23 mouse cellular contexts compared by ENCODE assay signal in genomic region chrX:85855938-85856337, GRCm38 (mm10). TPM values are rescaled to one million over a fixed set of nuclear protein-coding genes. Genes with fewer than 3 reads are reported as not detected.
DNase-seq lines count a peak whose midpoint lies in the region; ATAC-seq lines count a peak whose summit lies in the region.
"Had no signal": no experiment of that assay in that cellular context is flagged by ENCODE, and none has a peak within 500 bp of the region (broad histone marks: within the 10 kb centered on the region; RNA-seq: fewer than 3 reads in every experiment).

No protein-coding gene starts in this region.

- H3K4me3 ChIP-seq in intestine, embryonic 16.5 days (ENCODE audit: low read length): no peak overlapping the region
- H3K4me3 ChIP-seq in kidney, embryonic 14.5 days (ENCODE audit: low read length): no peak overlapping the region
- H3K4me3 ChIP-seq in forebrain, embryonic 10.5 days: no peak overlapping the region
- H3K4me3 ChIP-seq: embryonic facial prominence, embryonic 10.5 days; forebrain, embryonic 15.5 days; heart, adult 2 months; heart, embryonic 15.5 days; hindbrain, embryonic 10.5 days had no signal

- no peaks in the 10 kb centered on the region for H3K4me1 ChIP-seq in intestine, embryonic 16.5 days (ENCODE audit: control insufficient read depth, insufficient read depth, low read length)
- H3K4me1 ChIP-seq in kidney, embryonic 14.5 days (ENCODE audit: control insufficient read depth, insufficient read depth, low read length): no peaks in the 10 kb centered on the region
- no peaks in the 10 kb centered on the region for H3K4me1 ChIP-seq in forebrain, embryonic 10.5 days
- H3K4me1 ChIP-seq: embryonic facial prominence, embryonic 10.5 days; forebrain, embryonic 15.5 days; heart, embryonic 15.5 days; hindbrain, embryonic 10.5 days had no signal

- peak; percentile 34 for DNase-seq in kidney, adult 18-20 months
- DNase-seq in kidney, postnatal 10 days: peak; percentile 6
- no peak for DNase-seq in urinary bladder, postnatal 4 days (ENCODE audit: low spot score in 2 of 2)
- DNase-seq in heart, postnatal 4 days: no peak
- DNase-seq in forebrain, embryonic 10.5 days (ENCODE audit: extremely low spot score, low spot score): no peak
- DNase-seq: adrenal gland, adult 2 months; adrenal gland, postnatal 25 days; cerebellum, adult 2 months; cerebellum, postnatal 10 days; gastrocnemius, postnatal 10 days; heart, adult 2 months; heart, postnatal 14 days had no signal

- no peaks in the 10 kb centered on the region for H3K36me3 ChIP-seq in intestine, embryonic 16.5 days (ENCODE audit: control insufficient read depth, insufficient read depth, low read length)
- H3K36me3 ChIP-seq in kidney, embryonic 14.5 days (ENCODE audit: control insufficient read depth, insufficient read depth, low read length): no peaks in the 10 kb centered on the region
- no peaks in the 10 kb centered on the region for H3K36me3 ChIP-seq in forebrain, embryonic 10.5 days (replicated peaks)
- H3K36me3 ChIP-seq: embryonic facial prominence, embryonic 10.5 days; forebrain, embryonic 15.5 days; heart, embryonic 15.5 days; hindbrain, embryonic 10.5 days had no signal

- H3K4me2 ChIP-seq in intestine, embryonic 16.5 days (ENCODE audit: low read depth, low read length): no peak overlapping the region
- no peak overlapping the region for H3K4me2 ChIP-seq in kidney, embryonic 14.5 days (replicated peaks; ENCODE audit: low read depth, low read length)
- H3K4me2 ChIP-seq: forebrain, embryonic 15.5 days; heart, embryonic 11.5 days; heart, embryonic 15.5 days had no signal

- no peak overlapping the region for H3K27ac ChIP-seq in intestine, embryonic 16.5 days (ENCODE audit: low read length)
- no peak overlapping the region for H3K27ac ChIP-seq in kidney, embryonic 14.5 days (ENCODE audit: low read depth, low read length)
- H3K27ac ChIP-seq in forebrain, embryonic 10.5 days: no peak overlapping the region
- H3K27ac ChIP-seq: embryonic facial prominence, embryonic 10.5 days; forebrain, embryonic 15.5 days; heart, adult 2 months; heart, embryonic 15.5 days; hindbrain, embryonic 10.5 days; hindbrain, postnatal 0 days had no signal

- H3K27me3 ChIP-seq in intestine, embryonic 16.5 days (replicated peaks; ENCODE audit: control insufficient read depth, insufficient read depth, low read length): no peaks in the 10 kb centered on the region
- H3K27me3 ChIP-seq in kidney, embryonic 14.5 days (ENCODE audit: control insufficient read depth, insufficient read depth, low read length): no peaks in the 10 kb centered on the region
- H3K27me3 ChIP-seq in forebrain, embryonic 10.5 days (ENCODE audit: poor library complexity, severe bottlenecking): no peaks in the 10 kb centered on the region
- H3K27me3 ChIP-seq: CH12.LX; forebrain, embryonic 15.5 days; heart, embryonic 15.5 days had no signal

- H3K9ac ChIP-seq in intestine, embryonic 16.5 days (ENCODE audit: low read depth, low read length): no peak overlapping the region
- H3K9ac ChIP-seq in kidney, embryonic 14.5 days (ENCODE audit: low read depth, low read length): no peak overlapping the region
- H3K9ac ChIP-seq: forebrain, embryonic 15.5 days; heart, embryonic 15.5 days had no signal

- ATAC-seq in intestine, embryonic 16.5 days: peak; percentile 58; the same call in 1 of the 2 replicates
- ATAC-seq in kidney, embryonic 14.5 days (ENCODE audit: low FRiP score, low TSS enrichment): peak; percentile 68; the same call in 1 of the 2 replicates
- ATAC-seq: activated CD4-positive, CD25-positive, alpha-beta regulatory T cell, adult 4 months; forebrain, embryonic 15.5 days; hindbrain, postnatal 0 days; Patski had no signal

- H3K9me3 ChIP-seq in intestine, embryonic 16.5 days (ENCODE audit: control insufficient read depth, low read length): no peaks in the 10 kb centered on the region
- no peaks in the 10 kb centered on the region for H3K9me3 ChIP-seq in kidney, embryonic 14.5 days (ENCODE audit: control insufficient read depth, low read length)
- no peaks in the 10 kb centered on the region for H3K9me3 ChIP-seq in forebrain, embryonic 10.5 days
- H3K9me3 ChIP-seq: embryonic facial prominence, embryonic 10.5 days; forebrain, embryonic 15.5 days; heart, embryonic 15.5 days; hindbrain, embryonic 10.5 days had no signal

- 55% methylated on average over 3 of the region's 3 CpGs for WGBS in intestine, embryonic 16.5 days
- whole genome bisulfite sequencing in kidney, embryonic 14.5 days: 72% methylated on average over 3 of the region's 3 CpGs
- 80% methylated on average over 3 of the region's 3 CpGs for WGBS in forebrain, embryonic 10.5 days

RNA-seq across cellular contexts. Expression of gene 5430427O19Rik, which starts 14.2 kb away (rescaled TPM):
- 0.17 and 0.21 TPM in 2 replicates for polyA plus RNA-seq in intestine, embryonic 16.5 days (2015; fragmentation: Nextera tagmentation; extraction: Ambion mirVana)
- 0.09 TPM in 2 replicates for polyA plus RNA-seq in kidney, embryonic 14.5 days (2014; fragmentation: Nextera tagmentation; extraction: Ambion mirVana)
- total RNA-seq in heart, postnatal 4 days (2021): under 1 TPM in 1 of 2 experiments, not detected in 1; 0.07 TPM
- 0.06 and 0.11 TPM in 2 replicates for polyA plus RNA-seq in forebrain, embryonic 10.5 days (2016; fragmentation: Nextera tagmentation; extraction: Ambion mirVana)
- total RNA-seq: hindbrain, postnatal 0 days had no signal
- polyA plus RNA-seq: adrenal gland, adult 2 months; embryonic facial prominence, embryonic 10.5 days; hindbrain, postnatal 0 days; Patski had no signal

Comparison
In these comparisons a context has a peak if more than half of its experiments do, and no peak if none do; other contexts are left out.
1. DNase-seq: peak in kidney, adult 18-20 months (single experiment) and kidney, postnatal 10 days (single experiment); none in urinary bladder, postnatal 4 days (0 of 2), heart, postnatal 4 days (single experiment) and forebrain, embryonic 10.5 days (single experiment).